Mouse (Mus musculus) left cerebral cortex, postnatal 10 days (tissue): ENCODE results near the gene Kpna7. TPM values are rescaled to one million over a fixed set of nuclear protein-coding genes. Genes with fewer than 3 reads are reported as not detected.
"Not testable (repeated sequence)": the region's sequence is repeated elsewhere in the genome, so short reads cannot be mapped to it uniquely, and the experiment has no call there.

Source experiments
- DNase-seq, 2 experiments: peaks; one replicate each; pipeline ENCODE4 v3.0.0; 2021 to 2022; ENCODE audit warnings: low spot score in 2 of 2, mixed read lengths in 1 of 2; ENCODE audit errors: extremely low spot score in 1 of 2
- intact Hi-C: fragments of 180-260 bp; cut with DNase I; formaldehyde crosslinking; loops from one replicate; pipeline ENCODE4 v1.15.1; 2025
- total RNA-seq, 2 experiments: library from RNA; stranded (reverse); gene quantifications; 2 replicates each; pipeline ENCODE4 v1.2.3; 2021

Gene Kpna7
- not detected for total RNA-seq

DNA sequence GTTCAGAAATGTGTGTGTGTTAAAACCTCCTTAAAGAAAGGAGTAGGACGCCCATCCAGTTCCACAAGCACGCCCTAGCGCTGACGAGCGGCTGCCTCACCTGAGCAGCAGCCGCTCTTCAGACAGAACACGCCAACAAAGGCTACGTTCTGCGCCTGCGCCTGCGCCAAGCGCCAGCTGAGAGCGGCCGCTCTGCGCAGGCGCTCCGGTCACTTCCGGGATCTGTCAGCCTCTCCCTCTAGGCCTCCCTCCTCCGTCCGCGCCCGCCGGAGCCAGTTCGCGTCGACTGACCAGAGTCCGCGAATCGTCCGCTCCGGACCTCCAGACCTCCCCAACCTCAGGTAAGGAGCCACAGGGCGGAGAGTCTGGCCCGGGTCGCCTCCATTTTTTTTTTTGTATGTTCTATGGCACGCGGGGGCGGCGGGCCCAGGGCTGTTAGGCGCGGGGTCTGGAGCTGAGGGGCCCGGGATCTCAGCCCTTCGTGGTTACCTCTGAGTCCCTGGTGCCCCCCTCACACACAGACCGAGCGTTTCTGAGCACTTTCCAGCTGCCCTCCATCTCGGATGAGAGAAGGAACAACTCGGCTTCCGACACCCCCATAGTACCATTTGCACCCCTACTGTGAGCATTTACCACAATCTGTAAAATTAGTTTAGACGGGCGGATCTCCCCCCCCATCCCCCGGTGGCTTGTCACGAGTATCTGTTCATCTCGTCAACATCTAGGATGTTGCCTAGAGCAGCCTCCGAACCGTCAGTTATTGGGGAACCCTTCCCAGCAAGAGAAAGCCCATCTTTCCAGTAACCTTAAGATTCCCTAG is at the start of gene Kpna7, which contains the start of gene Arpc1a:
Gene Kpna7 (minus strand): TSS at position 399 of the 820 bp plus-strand sequence.
Gene Arpc1a (plus strand): TSS at position 199 of the 820 bp plus-strand sequence.
- DNase-seq, result peak; percentile 84 to 96
- intact Hi-C loops, result no loop called here

GRCm38 (mm10) chr5:145133275-145133674 is 49.4 kb upstream of the Kpna7 start:
- intact Hi-C loops, DNase-seq: not testable (repeated sequence)

DNA sequence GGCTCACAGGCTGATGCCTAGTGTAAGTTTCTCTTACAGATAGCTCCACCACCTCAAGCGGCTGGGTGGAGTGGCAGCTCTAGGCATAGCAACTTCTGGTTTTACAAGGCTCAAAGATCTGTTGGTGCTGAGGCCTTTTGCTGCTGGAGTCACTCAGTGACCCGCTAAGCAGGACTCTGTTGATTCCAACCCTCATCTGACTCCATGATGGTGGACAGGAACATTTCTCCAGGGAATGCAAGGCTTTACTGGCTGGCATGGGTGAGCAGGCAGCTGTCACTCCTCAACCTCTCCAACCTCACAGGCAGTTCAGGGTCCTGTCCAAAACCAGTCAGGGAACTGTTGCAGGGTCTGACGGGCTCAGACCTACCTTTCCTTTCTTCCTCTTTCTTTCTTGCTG is 47.2 kb upstream of the Kpna7 start:
- intact Hi-C loops, result no loop called here
- no peak for DNase-seq

DNA sequence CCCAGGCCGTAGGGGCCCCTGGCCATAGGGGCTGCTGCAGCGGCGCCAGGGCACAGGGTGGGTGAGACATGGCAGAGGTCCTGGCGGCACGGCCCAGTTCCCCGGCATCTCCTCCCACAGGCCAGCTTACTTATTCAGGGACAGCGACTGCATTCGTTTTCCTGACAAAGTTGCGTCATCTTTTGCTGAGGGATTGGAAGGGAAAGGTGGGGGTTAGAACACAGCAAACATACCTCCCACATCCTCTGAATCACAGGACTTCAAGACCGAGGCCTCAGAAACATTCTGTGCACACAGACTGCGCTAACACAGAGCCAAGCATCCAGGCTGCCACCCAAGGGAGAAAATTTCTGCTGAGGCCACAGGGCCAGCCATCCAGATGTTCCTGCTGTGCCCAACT is 46.4 kb upstream of the Kpna7 start:
- intact Hi-C loops, result no loop called here
- DNase-seq, result no peak

DNA sequence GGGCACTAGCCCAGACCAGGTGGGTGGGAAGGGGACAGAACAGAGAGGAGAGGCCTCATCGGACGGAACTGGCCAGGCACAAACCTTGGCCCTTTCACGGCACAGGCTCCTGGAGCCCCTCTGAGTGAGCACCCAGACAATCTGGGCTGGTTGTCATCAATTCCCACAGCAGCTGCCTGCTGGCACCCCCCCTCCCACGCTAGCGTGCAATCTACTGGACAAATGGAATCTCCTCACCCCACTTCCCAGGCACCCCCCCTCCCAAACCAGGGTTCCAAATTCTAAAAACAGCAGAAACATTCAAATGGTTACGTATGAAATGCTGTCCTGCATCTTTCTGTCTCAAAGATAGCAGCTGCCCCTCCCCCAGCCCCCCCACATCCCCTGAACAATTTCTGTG is 45.9 kb upstream of the Kpna7 start:
- intact Hi-C loops, DNase-seq: not testable (repeated sequence)

- intact Hi-C loops, result no loop called here
- DNase-seq, result no peak
Measured at GRCm38 (mm10) chr5:145129124-145129523, 45.3 kb upstream of the Kpna7 start.

DNA sequence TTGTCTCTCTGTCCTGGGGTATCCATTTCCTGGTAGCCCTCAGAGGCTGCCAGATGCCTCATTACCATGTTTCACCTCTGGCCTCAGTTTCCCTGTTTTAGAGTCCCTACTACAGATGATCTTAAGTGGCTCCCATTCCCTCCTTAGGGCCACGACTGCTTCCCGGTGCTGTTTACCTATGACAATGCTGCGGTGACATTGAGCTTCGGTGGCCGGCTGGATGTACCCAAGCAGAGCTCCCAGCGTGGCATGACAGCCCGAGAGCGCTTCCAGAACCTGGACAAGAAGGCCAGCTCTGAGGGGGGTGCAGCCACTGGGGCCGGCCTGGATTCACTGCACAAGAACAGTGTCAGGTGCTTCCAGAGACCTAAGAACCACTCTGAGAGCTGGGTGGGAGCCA is 42.8 kb upstream of the Kpna7 start:
- intact Hi-C loops, result no loop called here
- no peak for DNase-seq

DNA sequence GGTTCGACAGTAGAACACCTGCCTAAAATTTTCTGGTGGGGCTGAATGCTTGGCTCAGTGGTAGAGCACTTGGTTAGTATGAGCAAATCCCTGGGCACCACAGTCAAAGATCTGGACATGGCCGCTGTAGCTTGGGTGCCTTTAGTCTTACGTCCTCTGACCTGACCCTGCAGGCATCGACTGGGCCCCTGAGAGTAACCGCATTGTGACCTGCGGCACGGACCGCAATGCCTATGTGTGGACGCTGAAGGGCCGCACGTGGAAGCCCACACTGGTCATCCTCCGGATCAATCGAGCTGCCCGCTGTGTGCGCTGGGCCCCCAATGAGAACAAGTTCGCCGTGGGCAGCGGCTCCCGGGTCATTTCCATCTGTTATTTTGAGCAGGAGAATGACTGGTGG is 39.6 kb upstream of the Kpna7 start:
- intact Hi-C loops, result no loop called here
- no peak for DNase-seq

GRCm38 (mm10) chr5:145120921-145121320 is 37.1 kb upstream of the Kpna7 start:
- no peak for DNase-seq
- intact Hi-C loops, result no loop called here

- intact Hi-C loops, result no loop called here
- DNase-seq, result no peak
Measured at GRCm38 (mm10) chr5:145119385-145119784, 35.6 kb upstream of the Kpna7 start.

DNA sequence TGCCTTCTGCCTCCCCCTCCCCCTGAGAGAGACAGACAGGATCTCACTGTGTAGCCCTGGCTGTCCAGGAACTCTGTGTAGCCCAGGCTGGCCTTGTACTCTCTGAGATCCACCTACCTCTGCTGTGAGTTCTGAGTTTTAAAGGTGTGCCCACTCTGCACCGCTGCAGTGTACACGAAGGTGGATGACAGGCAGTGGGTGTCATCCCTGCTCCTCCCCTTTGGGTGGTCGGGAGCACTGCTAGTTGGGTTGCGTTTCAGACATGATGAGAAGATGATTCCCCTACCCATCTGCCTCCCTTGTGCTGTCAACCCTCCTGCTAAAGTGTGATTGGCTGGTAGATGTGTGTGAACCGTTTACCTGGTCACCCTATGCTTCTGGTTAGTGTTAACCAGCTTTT is 34.6 kb upstream of the Kpna7 start:
- no peak for DNase-seq
- intact Hi-C loops, result no loop called here

GRCm38 (mm10) chr5:145118005-145118404 is 34.2 kb upstream of the Kpna7 start:
- DNase-seq, result no peak
- intact Hi-C loops, result no loop called here

DNA sequence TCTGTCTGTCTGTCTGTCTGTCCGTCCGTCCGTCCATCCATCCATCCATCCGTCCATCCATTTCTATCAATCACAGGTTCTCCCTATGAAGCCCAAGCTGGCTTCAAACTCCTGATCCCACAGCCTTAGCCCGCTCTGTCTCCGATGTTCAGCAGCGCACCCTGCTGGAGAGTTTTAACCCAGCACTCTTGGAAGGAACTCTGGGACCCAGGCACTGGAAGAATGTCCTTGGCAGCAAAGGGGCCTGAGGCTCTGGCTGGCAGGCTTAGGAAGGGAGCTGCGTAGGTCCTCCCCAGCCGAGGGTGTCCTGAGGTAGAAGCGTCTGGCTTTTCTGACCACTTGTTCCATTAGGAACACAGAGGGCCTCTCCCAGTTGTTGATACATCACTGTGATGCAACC is 33.1 kb upstream of the Kpna7 start:
- peak in 1 of 2 experiments; percentile 79 for DNase-seq
- intact Hi-C loops, result no loop called here

- intact Hi-C loops, result no loop called here
- peak in 1 of 2 experiments; percentile 84 for DNase-seq
Measured at GRCm38 (mm10) chr5:145116316-145116715, 32.5 kb upstream of the Kpna7 start.

DNA sequence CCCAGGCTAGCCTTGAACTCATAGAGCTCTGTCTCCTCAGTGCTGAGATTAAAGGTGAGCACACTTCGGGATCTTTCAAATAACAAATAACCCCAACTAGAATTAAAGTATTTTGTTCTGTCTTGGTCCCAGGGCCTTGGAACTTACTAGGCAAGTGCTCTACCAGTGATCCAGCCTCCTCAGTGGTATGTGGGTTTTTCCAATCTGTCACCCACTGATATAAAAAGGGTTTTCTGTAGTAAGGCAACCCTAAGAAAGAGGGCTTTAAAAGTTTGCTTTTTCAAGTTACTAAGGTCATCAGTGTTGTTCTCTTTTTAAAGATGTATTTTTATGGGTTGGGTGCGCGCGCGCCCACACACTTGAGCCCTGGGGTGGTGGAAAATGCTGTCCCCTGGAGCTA is 31.9 kb upstream of the Kpna7 start:
- intact Hi-C loops, result no loop called here
- no peak for DNase-seq

- DNase-seq, result peak in 1 of 2 experiments; percentile 85
Measured at GRCm38 (mm10) chr5:145114606-145115473, 31.0 kb upstream of the Kpna7 start.

GRCm38 (mm10) chr5:145114071-145114605 is 30.3 kb upstream of the Kpna7 start, which contains the start of gene Arpc1b:
Gene Arpc1b (plus strand): TSS chr5:145114215.
- intact Hi-C loops, result no loop called here

More at GRCm38 (mm10) chr5:145114606-145115473, 31.0 kb upstream of the Kpna7 start:
- intact Hi-C loops, result no loop called here

DNA sequence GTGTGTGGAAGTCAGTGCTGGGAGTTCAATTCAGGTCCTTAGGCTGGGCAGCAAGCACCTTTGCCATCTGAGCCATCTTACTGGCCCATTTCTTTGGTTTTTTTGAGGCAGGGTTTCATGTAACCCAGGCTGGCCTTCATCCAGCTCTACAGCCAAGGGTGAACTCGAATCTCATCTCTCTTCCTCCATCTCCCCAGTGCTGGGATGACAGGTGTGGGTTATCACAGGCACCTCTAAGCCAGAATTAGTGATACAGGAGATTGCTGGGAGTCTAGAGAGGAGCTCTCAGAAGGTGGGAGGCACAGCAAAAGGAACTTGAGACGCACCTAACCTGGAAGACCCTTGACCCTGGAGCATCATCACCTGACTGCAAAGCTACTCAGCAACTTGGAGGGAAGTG is 29.6 kb upstream of the Kpna7 start:
- intact Hi-C loops, result no loop called here

More at GRCm38 (mm10) chr5:145114071-145114605, 30.3 kb upstream of the Kpna7 start, which contains the start of gene Arpc1b:
- peak in 1 of 2 experiments; percentile 88 for DNase-seq

DNA sequence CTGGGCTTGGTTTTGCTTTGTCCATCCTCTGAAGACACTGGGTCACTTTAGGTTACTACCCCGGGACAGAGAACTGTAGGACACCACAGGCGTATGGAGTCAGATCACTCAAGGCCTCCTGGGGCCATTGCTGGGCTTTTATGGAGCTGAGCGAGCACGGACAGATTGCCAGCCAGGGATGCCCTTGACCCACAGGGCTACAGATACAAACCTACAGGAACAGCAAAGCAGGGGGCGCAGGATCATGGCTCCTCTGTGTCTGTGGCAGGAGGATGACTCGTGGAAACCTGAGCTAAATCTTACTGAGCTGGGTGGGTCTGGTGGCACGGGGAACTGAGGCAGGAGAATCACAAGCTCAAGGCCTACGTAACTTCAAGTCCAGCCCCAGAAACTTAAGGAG is 28.7 kb upstream of the Kpna7 start:
- no peak for DNase-seq
- intact Hi-C loops, result no loop called here

More for the DNA sequence above, 29.6 kb upstream of the Kpna7 start:
- no peak for DNase-seq
